Mouse (Mus musculus) intestine, postnatal 0 days (tissue): Measurements from ENCODE around the gene Myo1g. TPM values are rescaled to one million over a fixed set of nuclear protein-coding genes. Genes with fewer than 3 reads are reported as not detected.

Experiments
- ATAC-seq: fragments of 200-750 bp; cut with Nextera tagmentation; 2 replicates; pipeline ENCODE4 v1.8.0; 2017; ENCODE audit warnings: mild to moderate bottlenecking, moderate TSS enrichment, moderate library complexity
- H3K27ac ChIP-seq: fragments of 300-500 bp; sonication (generic); 2 replicates; pipeline ENCODE4 v1.5.1; 2014; ENCODE audit warnings: mild to moderate bottlenecking, low read depth, low read length, moderate library complexity
- H3K27me3 ChIP-seq: fragments of 300-500 bp; sonication (generic); replicated peaks from 2 replicates; pipeline ENCODE4 v1.6.1; 2014; ENCODE audit warnings: low read length, mixed read lengths; ENCODE audit not compliant: control insufficient read depth, insufficient read depth
- H3K36me3 ChIP-seq: fragments of 300-500 bp; sonication (generic); 2 replicates; pipeline ENCODE4 v1.6.1; 2014; ENCODE audit warnings: mild to moderate bottlenecking, moderate library complexity; ENCODE audit not compliant: control insufficient read depth, insufficient read depth
- H3K4me1 ChIP-seq: fragments of 300-500 bp; sonication (generic); replicated peaks from 2 replicates; pipeline ENCODE4 v1.6.1; 2014; ENCODE audit warnings: antibody characterized with exemption, low read length, mixed read lengths; ENCODE audit not compliant: control insufficient read depth, insufficient read depth
- H3K4me2 ChIP-seq: fragments of 300-500 bp; sonication (generic); replicated peaks from 2 replicates; pipeline ENCODE4 v1.6.1; 2014; ENCODE audit warnings: low read depth, mild to moderate bottlenecking, moderate library complexity
- H3K4me3 ChIP-seq: fragments of 300-500 bp; sonication (generic); 2 replicates; pipeline ENCODE4 v1.5.1; 2014; ENCODE audit warnings: low read depth, low read length
- H3K9ac ChIP-seq: fragments of 300-500 bp; sonication (generic); 2 replicates; pipeline ENCODE4 v1.6.1; 2014; ENCODE audit warnings: mild to moderate bottlenecking, low read depth, low read length
- H3K9me3 ChIP-seq: fragments of 300-500 bp; sonication (generic); 2 replicates; pipeline ENCODE4 v1.6.1; 2016; ENCODE audit warnings: mixed run types; ENCODE audit not compliant: control insufficient read depth
- CTCF ChIP-seq: sonication (generic); IDR thresholded peaks from 2 replicates; pipeline ENCODE4 v1.5.1; 2016; ENCODE audit warnings: low read depth, mild to moderate bottlenecking, control low read depth, antibody characterized with exemption, moderate library complexity
- WGBS: fragments of 180-500 bp; shearing (Covaris S2); extraction: QIAGEN DNeasy Blood & Tissue Kit; methylation state at CpG from one replicate; pipeline ENCODE4 v1.1.7; 2014; 5-methylcytosine and 5-hydroxymethylcytosine counted together
- microRNA-seq: library from miRNA; unstranded; fragments of <30 nt; microRNA quantifications from one replicate; pipeline ENCODE4, GENCODE M21; 2016
- polyA plus RNA-seq: library from polyadenylated mRNA; unstranded; fragments of >200 nt; fragmentation: Nextera tagmentation; extraction: Ambion mirVana; gene quantifications from 2 replicates; pipeline ENCODE4 v1.2.1, GENCODE M21; 2015

Gene Myo1g
- polyA plus RNA-seq, 1 experiment from 2014 or later, result 0.87 TPM

- Histone ChIP-seq H3K4me1 (peaks cover 7% of the 10 kb centered on the region), H3K4me3 (peak overlapping the region; percentile 29), H3K27ac (no peak overlapping the region), H3K9me3 (no peaks in the 10 kb centered on the region), H3K27me3 (no peaks in the 10 kb centered on the region), H3K36me3 (peaks cover under 1% of the 10 kb centered on the region; the same call in 1 of the 2 replicates), H3K4me2 (peak overlapping the region; percentile 81), H3K9ac (no peak overlapping the region)
- no peak for ATAC-seq
- no peak for TF ChIP-seq CTCF
These were observed 48.7 kb downstream of the Myo1g start for GRCm38 (mm10) chr11:6472076-6472475.

- Histone ChIP-seq H3K4me2 (peak overlapping the region; percentile 81), H3K4me3 (peak overlapping the region; percentile 29), H3K9ac (no peak overlapping the region), H3K36me3 (peaks cover 6% of the 10 kb centered on the region), H3K27me3 (no peaks in the 10 kb centered on the region), H3K9me3 (no peaks in the 10 kb centered on the region), H3K4me1 (peaks cover 7% of the 10 kb centered on the region), H3K27ac (no peak overlapping the region; the same call in 1 of the 2 replicates)
- ATAC-seq, result no peak
- WGBS, result 2% methylated on average over 1 of the region's 1 CpGs
- no peak for TF ChIP-seq CTCF
These were observed 49.3 kb downstream of the Myo1g start for GRCm38 (mm10) chr11:6471493-6471892.

- no peak overlapping the region for H3K9ac ChIP-seq
- peak overlapping the region; percentile 81 for H3K4me2 ChIP-seq
- peak overlapping the region; percentile 29; the same call in 1 of the 2 replicates for H3K4me3 ChIP-seq
- ATAC-seq, result no peak
- no peaks in the 10 kb centered on the region for H3K9me3 ChIP-seq
- no peaks in the 10 kb centered on the region for H3K27me3 ChIP-seq
- H3K27ac ChIP-seq, result no peak overlapping the region; the same call in 1 of the 2 replicates
- WGBS, result 46% methylated on average over 2 of the region's 2 CpGs
- H3K36me3 ChIP-seq, result peaks cover 6% of the 10 kb centered on the region
- no peak for TF ChIP-seq CTCF
- peaks cover 7% of the 10 kb centered on the region for H3K4me1 ChIP-seq
These were observed 49.7 kb downstream of the Myo1g start for GRCm38 (mm10) chr11:6471054-6471453.

- no peaks in the 10 kb centered on the region for H3K9me3 ChIP-seq
- no peak overlapping the region for H3K9ac ChIP-seq
- H3K36me3 ChIP-seq, result peaks cover 6% of the 10 kb centered on the region
- no peak overlapping the region; the same call in 1 of the 2 replicates for H3K4me2 ChIP-seq
- 65% methylated on average over 2 of the region's 2 CpGs for WGBS
- H3K4me1 ChIP-seq, result peaks cover 7% of the 10 kb centered on the region
- ATAC-seq, result no peak
- peak overlapping the region; percentile 29; the same call in 1 of the 2 replicates for H3K27ac ChIP-seq
- no peak overlapping the region for H3K4me3 ChIP-seq
- no peaks in the 10 kb centered on the region for H3K27me3 ChIP-seq
- TF ChIP-seq CTCF, result no peak
These were observed 52.2 kb downstream of the Myo1g start for GRCm38 (mm10) chr11:6468541-6468940.

- ATAC-seq, result peak; percentile 36
- Histone ChIP-seq H3K4me2 (no peak overlapping the region), H3K36me3 (peaks cover 6% of the 10 kb centered on the region), H3K27me3 (no peaks in the 10 kb centered on the region), H3K9ac (no peak overlapping the region), H3K4me1 (no peaks in the 10 kb centered on the region), H3K9me3 (no peaks in the 10 kb centered on the region), H3K27ac (no peak overlapping the region), H3K4me3 (no peak overlapping the region)
- 26% methylated on average over 4 of the region's 4 CpGs for WGBS
- TF ChIP-seq CTCF, result peak; percentile 77
These were observed 55.6 kb downstream of the Myo1g start for GRCm38 (mm10) chr11:6465122-6465521.

GRCm38 (mm10) chr11:6463159-6463837, 57.5 kb downstream of the Myo1g start:
- Histone ChIP-seq H3K4me3 (no peak overlapping the region), H3K9ac (no peak overlapping the region), H3K27ac (no peak overlapping the region), H3K4me1 (no peaks in the 10 kb centered on the region), H3K4me2 (no peak overlapping the region), H3K27me3 (no peaks in the 10 kb centered on the region), H3K36me3 (peaks cover 6% of the 10 kb centered on the region), H3K9me3 (no peaks in the 10 kb centered on the region)
- ATAC-seq, result no peak
- TF ChIP-seq CTCF, result no peak
- 84% methylated on average over 6 of the region's 6 CpGs for WGBS

Small RNA genes within 50 kb of the gene (microRNA-seq; reads per million reads assigned to microRNA genes)
- not detected for gene Gm22123

Other genes with a start within 250 kb of the Myo1g start
- gene Tmed4, start 246.1 kb downstream of the Myo1g start, polyA plus RNA-seq, result 198 and 203 TPM in 2 replicates
- 141 and 148 TPM in 2 replicates for gene Ogdh, start 229.3 kb downstream of the Myo1g start, polyA plus RNA-seq
- 7.8 and 8.0 TPM in 2 replicates for gene Zmiz2, start 131.9 kb downstream of the Myo1g start, polyA plus RNA-seq
- gene Ppia, start 105.5 kb downstream of the Myo1g start, polyA plus RNA-seq, result 3,711 and 4,178 TPM in 2 replicates
- 343 and 346 TPM in 2 replicates for gene H2afv, start 76.5 kb downstream of the Myo1g start, polyA plus RNA-seq
- 21.6 and 25.1 TPM in 2 replicates for gene Purb, start 45.0 kb downstream of the Myo1g start, polyA plus RNA-seq
- gene Ccm2, start 25.9 kb upstream of the Myo1g start, polyA plus RNA-seq, result 37.2 and 39.6 TPM in 2 replicates
- gene Nacad, start 85.1 kb upstream of the Myo1g start, polyA plus RNA-seq, result 4.0 and 4.8 TPM in 2 replicates
- 30.8 and 32.6 TPM in 2 replicates for gene Tbrg4, start 105.1 kb upstream of the Myo1g start, polyA plus RNA-seq
- 1.3 and 4.3 TPM in 2 replicates for gene Wap, start 117.7 kb upstream of the Myo1g start, polyA plus RNA-seq
- 2.8 and 2.9 TPM in 2 replicates for gene Ramp3, start 137.6 kb upstream of the Myo1g start, polyA plus RNA-seq